15 mouse cellular contexts compared by ENCODE assay signal in the genomic region with DNA sequence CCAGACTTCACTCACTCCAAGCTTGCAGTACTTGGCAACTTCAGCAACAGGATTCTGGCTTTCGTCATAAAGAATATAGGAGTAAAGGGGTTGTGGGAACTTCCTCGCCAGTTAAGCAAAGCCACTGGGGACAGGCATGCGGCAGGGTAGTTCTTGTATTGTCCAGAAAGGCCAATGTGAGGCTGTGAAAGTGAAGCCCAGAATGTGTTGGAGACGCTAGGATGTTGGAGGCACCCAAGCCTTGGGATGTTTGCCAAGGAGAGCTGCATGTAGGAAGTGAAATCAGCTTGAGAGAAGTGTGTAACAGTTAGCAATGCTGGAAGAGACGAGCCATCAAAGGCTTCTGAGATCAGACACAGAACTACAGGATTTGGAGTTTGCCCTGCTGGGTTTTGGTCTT. TPM values are rescaled to one million over a fixed set of nuclear protein-coding genes. Genes with fewer than 3 reads are reported as not detected.
A peak's percentile ranks its signal among the peaks of the same experiment; 100 is the strongest.
DNase-seq lines count a peak whose midpoint lies in the region; ATAC-seq and TF ChIP-seq lines count a peak whose summit lies in the region.
"Had no signal": no experiment of that assay in that cellular context is flagged by ENCODE, and none has a peak within 500 bp of the region (broad histone marks: within the 10 kb centered on the region; RNA-seq: fewer than 3 reads in every experiment).

No protein-coding gene starts in this region.

- peak; percentile 29 to 36 for DNase-seq in cerebellum, postnatal 14 days
- no peak for DNase-seq in cerebellum, adult 9-10 months
- peak; percentile 10 for DNase-seq in kidney, postnatal 0 days (ENCODE audit: low spot score)
- DNase-seq in kidney, adult 18-20 months: no peak
- peak; percentile 67 for DNase-seq in right cerebral cortex, adult 18-20 months
- DNase-seq in right cerebral cortex, postnatal 4 days: no peak
- DNase-seq in adrenal gland, postnatal 4 days (ENCODE audit: low spot score in 2 of 2): no peak
- DNase-seq: adrenal gland, postnatal 10 days; liver, postnatal 0 days had no signal

- H3K4me3 ChIP-seq in kidney, postnatal 0 days (replicated peaks; ENCODE audit: low read depth, low read length): no peak overlapping the region
- no peak overlapping the region for H3K4me3 ChIP-seq in neural tube, embryonic 15.5 days (replicated peaks)
- H3K4me3 ChIP-seq: hindbrain, embryonic 15.5 days; limb, embryonic 13.5 days had no signal

- H3K27ac ChIP-seq in kidney, postnatal 0 days: no peak overlapping the region
- no peak overlapping the region for H3K27ac ChIP-seq in neural tube, embryonic 15.5 days (replicated peaks)
- H3K27ac ChIP-seq: hindbrain, embryonic 15.5 days; limb, embryonic 13.5 days had no signal

- H3K9ac ChIP-seq in kidney, postnatal 0 days (ENCODE audit: low read depth, low read length): no peak overlapping the region
- H3K9ac ChIP-seq in neural tube, embryonic 15.5 days (replicated peaks): no peak overlapping the region
- H3K9ac ChIP-seq: hindbrain, embryonic 15.5 days; limb, embryonic 13.5 days; liver, postnatal 0 days had no signal

- no peak for ATAC-seq in kidney, postnatal 0 days (replicated peaks; ENCODE audit: low FRiP score, low read depth)
- ATAC-seq in neural tube, embryonic 15.5 days (ENCODE audit: low FRiP score): no peak
- ATAC-seq: liver, postnatal 0 days had no signal

- H3K4me2 ChIP-seq in kidney, postnatal 0 days (ENCODE audit: low read length): 0 out of 2 replicates have a peak overlapping the region, but pooled peaks have one; percentile 4
- H3K4me2 ChIP-seq in neural tube, embryonic 15.5 days: no peak overlapping the region
- H3K4me2 ChIP-seq: heart, embryonic 11.5 days; hindbrain, embryonic 15.5 days; limb, embryonic 13.5 days had no signal

- no peaks in the 10 kb centered on the region for H3K36me3 ChIP-seq in kidney, postnatal 0 days (ENCODE audit: insufficient read depth, low read length)
- H3K36me3 ChIP-seq in neural tube, embryonic 15.5 days: peaks cover 59% of the 10 kb centered on the region

- no peaks in the 10 kb centered on the region for H3K4me1 ChIP-seq in kidney, postnatal 0 days (replicated peaks; ENCODE audit: insufficient read depth, low read length)
- no peaks in the 10 kb centered on the region for H3K4me1 ChIP-seq in neural tube, embryonic 15.5 days
- H3K4me1 ChIP-seq: hindbrain, embryonic 15.5 days; limb, embryonic 13.5 days had no signal

- 65% methylated on average over 5 of the region's 5 CpGs for WGBS in kidney, postnatal 0 days
- WGBS in neural tube, embryonic 15.5 days: 83% methylated on average over 5 of the region's 5 CpGs

- H3K9me3 ChIP-seq in kidney, postnatal 0 days (replicated peaks; ENCODE audit: low read length): no peaks in the 10 kb centered on the region
- H3K9me3 ChIP-seq in neural tube, embryonic 15.5 days (replicated peaks): no peaks in the 10 kb centered on the region
- H3K9me3 ChIP-seq: hindbrain, embryonic 15.5 days; limb, embryonic 13.5 days had no signal

- H3K27me3 ChIP-seq in kidney, postnatal 0 days (ENCODE audit: insufficient read depth, low read length): no peaks in the 10 kb centered on the region
- H3K27me3 ChIP-seq in neural tube, embryonic 15.5 days (replicated peaks): no peaks in the 10 kb centered on the region
- H3K27me3 ChIP-seq: hindbrain, embryonic 15.5 days; limb, embryonic 13.5 days had no signal

- TF ChIP-seq CTCF in kidney, postnatal 0 days (IDR thresholded peaks at IDR 0.05; ENCODE audit: low read depth): no peak

RNA-seq across cellular contexts. Expression of a gene that starts 12.5 kb away (rescaled TPM):
- polyA plus RNA-seq in kidney, postnatal 0 days (2015; fragmentation: Nextera tagmentation; extraction: Ambion mirVana): 1.3 and 1.4 TPM in 2 replicates
- total RNA-seq in adrenal gland, postnatal 4 days (2021): 1 to 10 TPM; 5.5 to 7.1 TPM
- polyA plus RNA-seq in neural tube, embryonic 15.5 days (2015; fragmentation: Nextera tagmentation; extraction: Ambion mirVana): 9.1 and 11.4 TPM in 2 replicates
- total RNA-seq: megakaryocyte-erythroid progenitor cell, adult 5-6 weeks had no signal

RNA-seq across cellular contexts. Expression of a gene that starts 25.6 kb away (rescaled TPM):
- 0.56 and 0.99 TPM in 2 replicates for polyA plus RNA-seq in kidney, postnatal 0 days (2015; fragmentation: Nextera tagmentation; extraction: Ambion mirVana)
- total RNA-seq in adrenal gland, postnatal 4 days (2021): 1 to 10 TPM; 1.1 to 5.4 TPM
- 0.15 TPM in 1 of 2 replicates, not detected in the other for polyA plus RNA-seq in neural tube, embryonic 15.5 days (2015; fragmentation: Nextera tagmentation; extraction: Ambion mirVana)
- total RNA-seq: megakaryocyte-erythroid progenitor cell, adult 5-6 weeks had no signal
- polyA plus RNA-seq: cortical plate, adult 2 months; hindbrain, embryonic 15.5 days; limb, embryonic 13.5 days had no signal

Comparison
In these comparisons a context has a peak if more than half of its experiments do, and no peak if none do; other contexts are left out.
1. DNase-seq: peak in cerebellum, postnatal 14 days (2 of 2), kidney, postnatal 0 days (single experiment) and right cerebral cortex, adult 18-20 months (single experiment); none in cerebellum, adult 9-10 months (single experiment), kidney, adult 18-20 months (single experiment), right cerebral cortex, postnatal 4 days (single experiment) and adrenal gland, postnatal 4 days (0 of 2).